Mouse (Mus musculus) hindbrain, embryonic 16.5 days (tissue): Measurements from ENCODE around the gene Fam169a. TPM values are rescaled to one million over a fixed set of nuclear protein-coding genes. Genes with fewer than 3 reads are reported as not detected.

ENCODE experiments used
- polyA plus RNA-seq: library from polyadenylated mRNA; unstranded; fragments of >200 nt; fragmentation: Nextera tagmentation; extraction: Ambion mirVana; gene quantifications from 2 replicates; pipeline ENCODE4 v1.2.1, GENCODE M21; 2015

Fam169a gene
- polyA plus RNA-seq, 1 experiment from 2014 or later = 28.1 TPM

Other genes starting within 250 kb of the Fam169a start
- 0.14 and 0.22 TPM in 2 replicates for gene Gcnt4, start 142.6 kb upstream of the Fam169a start, polyA plus RNA-seq
- not detected in 2 replicates for gene 1700029F12Rik, start 32.9 kb upstream of the Fam169a start, polyA plus RNA-seq
- gene Gm6169, start 32.0 kb downstream of the Fam169a start, polyA plus RNA-seq = 0.69 and 1.4 TPM in 2 replicates
- gene Gfm2, start 70.7 kb downstream of the Fam169a start, polyA plus RNA-seq = 30.3 and 31.9 TPM in 2 replicates
- 33.0 and 33.1 TPM in 2 replicates for gene Nsa2, start 70.7 kb downstream of the Fam169a start, polyA plus RNA-seq
- gene Hexb, start 131.1 kb downstream of the Fam169a start, polyA plus RNA-seq = 54.1 and 58.5 TPM in 2 replicates
- gene Enc1, start 173.8 kb downstream of the Fam169a start, polyA plus RNA-seq = 66.3 and 67.6 TPM in 2 replicates